Mouse (Mus musculus) forebrain, embryonic 11.5 days (tissue): ENCODE measurements around the gene Tctn1. TPM values are rescaled to one million over a fixed set of nuclear protein-coding genes. Genes with fewer than 3 reads are reported as not detected.

Source experiments
- ATAC-seq: fragments of 200-750 bp; cut with Nextera tagmentation; replicated peaks from 2 replicates; pipeline ENCODE4 v1.8.0; 2017; ENCODE audit warnings: moderate TSS enrichment; ENCODE audit not compliant: low FRiP score
- DNase-seq: peaks from one replicate; pipeline ENCODE4 v3.0.0-alpha.2; 2017; ENCODE audit warnings: low spot score
- H3K27ac ChIP-seq: fragments of 300-500 bp; sonication (generic); 2 replicates; pipeline ENCODE4 v1.5.1; 2014; ENCODE audit warnings: low read depth, low read length
- H3K27me3 ChIP-seq: fragments of 300-500 bp; sonication (generic); 2 replicates; pipeline ENCODE4 v1.6.1; 2014; ENCODE audit warnings: mild to moderate bottlenecking, low read length, mixed read lengths; ENCODE audit not compliant: control insufficient read depth, insufficient read depth
- H3K36me3 ChIP-seq: fragments of 300-500 bp; sonication (generic); 2 replicates; pipeline ENCODE4 v1.6.1; 2014; ENCODE audit warnings: mild to moderate bottlenecking, low read length, moderate library complexity, mixed read lengths; ENCODE audit not compliant: control insufficient read depth, insufficient read depth
- H3K4me1 ChIP-seq: fragments of 300-500 bp; sonication (generic); replicated peaks from 2 replicates; pipeline ENCODE4 v1.6.1; 2014; ENCODE audit warnings: low read length, mixed read lengths; ENCODE audit not compliant: control insufficient read depth, insufficient read depth
- H3K4me2 ChIP-seq: fragments of 300-500 bp; sonication (generic); 2 replicates; pipeline ENCODE4 v1.6.1; 2014; ENCODE audit warnings: low read depth, mild to moderate bottlenecking, low read length, moderate library complexity, mixed read lengths; ENCODE audit not compliant: severe bottlenecking
- H3K4me3 ChIP-seq: fragments of 300-500 bp; sonication (generic); 2 replicates; pipeline ENCODE4 v1.5.1; 2014; ENCODE audit warnings: low read depth, low read length
- H3K9ac ChIP-seq: fragments of 300-500 bp; sonication (generic); 2 replicates; pipeline ENCODE4 v1.6.1; 2014; ENCODE audit warnings: low read length
- H3K9me3 ChIP-seq: fragments of 300-500 bp; sonication (generic); 2 replicates; pipeline ENCODE4 v1.6.1; 2016; ENCODE audit warnings: low read length, mixed read lengths; ENCODE audit not compliant: control insufficient read depth
- WGBS: fragments of 180-500 bp; shearing (Covaris S2); extraction: QIAGEN DNeasy Blood & Tissue Kit; methylation state at CpG from one replicate; pipeline ENCODE4 v1.1.7; 2014; 5-methylcytosine and 5-hydroxymethylcytosine counted together
- polyA plus RNA-seq: library from polyadenylated mRNA; unstranded; fragments of >200 nt; fragmentation: Nextera tagmentation; extraction: Ambion mirVana; gene quantifications from 2 replicates; pipeline ENCODE4 v1.2.1, GENCODE M21; 2014

Gene Tctn1
- polyA plus RNA-seq, 1 experiment from 2014 or later: 7.5 TPM

GRCm38 (mm10) chr5:122228772-122229171 is 35.5 kb downstream of the Tctn1 start:
- no peak for DNase-seq

GRCm38 (mm10) chr5:122228271-122228765 is 35.9 kb downstream of the Tctn1 start:
- Histone ChIP-seq H3K4me2 (no peak overlapping the region), H3K9me3 (0 out of 2 replicates have a peak, but pooled peaks cover 3% of the 10 kb centered on the region), H3K4me1 (no peaks in the 10 kb centered on the region), H3K9ac (no peak overlapping the region), H3K27ac (no peak overlapping the region), H3K27me3 (no peaks in the 10 kb centered on the region), H3K36me3 (no peaks in the 10 kb centered on the region), H3K4me3 (no peak overlapping the region)
- 81% methylated on average over 3 of the region's 3 CpGs for WGBS
- DNase-seq (no peak), ATAC-seq (no peak)

More at GRCm38 (mm10) chr5:122228772-122229171, 35.5 kb downstream of the Tctn1 start:
- H3K27me3 ChIP-seq: no peaks in the 10 kb centered on the region
- 75% methylated on average over 3 of the region's 4 CpGs for WGBS
- 0 out of 2 replicates have a peak, but pooled peaks cover 3% of the 10 kb centered on the region for H3K9me3 ChIP-seq
- no peak overlapping the region for H3K27ac ChIP-seq
- no peak overlapping the region for H3K9ac ChIP-seq
- no peaks in the 10 kb centered on the region for H3K4me1 ChIP-seq
- no peaks in the 10 kb centered on the region for H3K36me3 ChIP-seq
- no peak overlapping the region for H3K4me2 ChIP-seq
- no peak for ATAC-seq
- no peak overlapping the region for H3K4me3 ChIP-seq

GRCm38 (mm10) chr5:122224291-122224690 is 40.0 kb downstream of the Tctn1 start:
- ATAC-seq: no peak
- Histone ChIP-seq H3K27ac (no peak overlapping the region), H3K4me2 (no peak overlapping the region), H3K36me3 (no peaks in the 10 kb centered on the region; the same call in 1 of the 2 replicates), H3K4me1 (no peaks in the 10 kb centered on the region; the same call in 1 of the 2 replicates), H3K27me3 (no peaks in the 10 kb centered on the region), H3K4me3 (no peak overlapping the region), H3K9me3 (0 out of 2 replicates have a peak, but pooled peaks cover 3% of the 10 kb centered on the region), H3K9ac (no peak overlapping the region)
- 93% methylated on average over 2 of the region's 2 CpGs for WGBS
- no peak for DNase-seq

- Histone ChIP-seq H3K9ac (no peak overlapping the region), H3K9me3 (no peaks in the 10 kb centered on the region), H3K4me3 (no peak overlapping the region), H3K36me3 (no peaks in the 10 kb centered on the region; the same call in 1 of the 2 replicates), H3K4me1 (no peaks in the 10 kb centered on the region; the same call in 1 of the 2 replicates), H3K27me3 (no peaks in the 10 kb centered on the region), H3K4me2 (no peak overlapping the region), H3K27ac (no peak overlapping the region)
- no peak for DNase-seq
- WGBS: 95% methylated on average over 4 of the region's 4 CpGs
- ATAC-seq: no peak
These were observed 43.2 kb downstream of the Tctn1 start for GRCm38 (mm10) chr5:122221085-122221484.

GRCm38 (mm10) chr5:122219655-122220629 is 44.3 kb downstream of the Tctn1 start:
- 81% methylated on average over 18 of the region's 18 CpGs for WGBS
- DNase-seq: no peak
- no peak overlapping the region for H3K4me3 ChIP-seq
- no peaks in the 10 kb centered on the region for H3K27me3 ChIP-seq
- ATAC-seq: no peak
- H3K9ac ChIP-seq: no peak overlapping the region
- H3K36me3 ChIP-seq: no peaks in the 10 kb centered on the region; the same call in 1 of the 2 replicates
- H3K27ac ChIP-seq: no peak overlapping the region
- H3K4me2 ChIP-seq: no peak overlapping the region
- H3K4me1 ChIP-seq: no peaks in the 10 kb centered on the region; the same call in 1 of the 2 replicates
- no peaks in the 10 kb centered on the region for H3K9me3 ChIP-seq

GRCm38 (mm10) chr5:122218928-122219327 is 45.3 kb downstream of the Tctn1 start:
- no peak for DNase-seq
- 92% methylated on average over 7 of the region's 7 CpGs for WGBS
- no peak overlapping the region for H3K4me3 ChIP-seq
- H3K4me2 ChIP-seq: no peak overlapping the region
- no peaks in the 10 kb centered on the region for H3K9me3 ChIP-seq
- no peak overlapping the region for H3K9ac ChIP-seq
- H3K27me3 ChIP-seq: no peaks in the 10 kb centered on the region
- H3K36me3 ChIP-seq: no peaks in the 10 kb centered on the region; the same call in 1 of the 2 replicates
- H3K4me1 ChIP-seq: no peaks in the 10 kb centered on the region; the same call in 1 of the 2 replicates
- ATAC-seq: no peak
- no peak overlapping the region for H3K27ac ChIP-seq

- Histone ChIP-seq H3K9ac (no peak overlapping the region), H3K4me3 (no peak overlapping the region), H3K9me3 (no peaks in the 10 kb centered on the region), H3K27ac (no peak overlapping the region), H3K36me3 (no peaks in the 10 kb centered on the region; the same call in 1 of the 2 replicates), H3K4me2 (no peak overlapping the region), H3K27me3 (no peaks in the 10 kb centered on the region), H3K4me1 (no peaks in the 10 kb centered on the region; the same call in 1 of the 2 replicates)
- no peak for ATAC-seq
- 86% methylated on average over 12 of the region's 12 CpGs for WGBS
- DNase-seq: no peak
These were observed 46.0 kb downstream of the Tctn1 start for GRCm38 (mm10) chr5:122218109-122218905.

GRCm38 (mm10) chr5:122217636-122218035 is 46.6 kb downstream of the Tctn1 start:
- H3K27ac ChIP-seq: no peak overlapping the region
- no peak overlapping the region for H3K9ac ChIP-seq
- H3K36me3 ChIP-seq: no peaks in the 10 kb centered on the region; the same call in 1 of the 2 replicates
- H3K4me3 ChIP-seq: no peak overlapping the region
- no peaks in the 10 kb centered on the region for H3K27me3 ChIP-seq
- no peak for DNase-seq
- no peaks in the 10 kb centered on the region for H3K9me3 ChIP-seq
- no peak overlapping the region for H3K4me2 ChIP-seq
- ATAC-seq: no peak
- WGBS: 85% methylated on average over 6 of the region's 6 CpGs
- H3K4me1 ChIP-seq: no peaks in the 10 kb centered on the region; the same call in 1 of the 2 replicates
